Mouse (Mus musculus): ENCODE data around the gene Pla2g4d. TPM values are rescaled to one million over a fixed set of nuclear protein-coding genes. Genes with fewer than 3 reads are reported as not detected.

Gene Pla2g4d
- polyA plus RNA-seq, 1 experiment from 2014 or later, result 1.4 TPM

- 55% methylated on average over 3 of the region's 3 CpGs for WGBS
- Histone ChIP-seq H3K27ac (replicated peaks) (no peak overlapping the region), H3K9ac (no peak overlapping the region), H3K9me3 (replicated peaks) (no peaks in the 10 kb centered on the region), H3K27me3 (no peaks in the 10 kb centered on the region), H3K4me1 (no peaks in the 10 kb centered on the region), H3K36me3 (no peaks in the 10 kb centered on the region), H3K4me3 (replicated peaks) (no peak overlapping the region), H3K4me2 (replicated peaks) (no peak overlapping the region)
- no peak for ATAC-seq (ENCODE audit: insufficient number of reproducible peaks, low FRiP score, low TSS enrichment, low read depth)
These were observed 57.4 kb downstream of the Pla2g4d start for GRCm38 (mm10) chr2:120231642-120232041.

Other genes starting within 250 kb of the Pla2g4d start
- gene Ehd4, start 134.6 kb downstream of the Pla2g4d start, polyA plus RNA-seq (2015; fragmentation: Nextera tagmentation; extraction: Ambion mirVana), result 59.7 and 67.5 TPM in 2 replicates
- gene Pla2g4e, start 43.9 kb downstream of the Pla2g4d start, polyA plus RNA-seq (2015; fragmentation: Nextera tagmentation; extraction: Ambion mirVana), result 2.7 and 3.4 TPM in 2 replicates
- gene Pla2g4f, start 25.0 kb upstream of the Pla2g4d start, polyA plus RNA-seq (2015; fragmentation: Nextera tagmentation; extraction: Ambion mirVana), result 10.4 and 12.6 TPM in 2 replicates
- gene Vps39, start 63.9 kb upstream of the Pla2g4d start, polyA plus RNA-seq (2015; fragmentation: Nextera tagmentation; extraction: Ambion mirVana), result 23.4 TPM in 2 replicates
- 10.3 and 11.1 TPM in 2 replicates for gene Ganc, start 114.7 kb upstream of the Pla2g4d start, polyA plus RNA-seq (2015; fragmentation: Nextera tagmentation; extraction: Ambion mirVana)
- 10.8 and 12.2 TPM in 2 replicates for gene Tmem87a, start 114.9 kb upstream of the Pla2g4d start, polyA plus RNA-seq (2015; fragmentation: Nextera tagmentation; extraction: Ambion mirVana)
- 3.8 and 6.3 TPM in 2 replicates for gene Capn3, start 166.8 kb upstream of the Pla2g4d start, polyA plus RNA-seq (2015; fragmentation: Nextera tagmentation; extraction: Ambion mirVana)

Data from embryonic facial prominence, embryonic 15.5 days (tissue).